Mouse (Mus musculus): ENCODE results near the gene Trappc6a. TPM values are rescaled to one million over a fixed set of nuclear protein-coding genes. Genes with fewer than 3 reads are reported as not detected.

Gene Trappc6a
- polyA plus RNA-seq, 1 experiment from 2014 or later = 80.0 TPM

DNA sequence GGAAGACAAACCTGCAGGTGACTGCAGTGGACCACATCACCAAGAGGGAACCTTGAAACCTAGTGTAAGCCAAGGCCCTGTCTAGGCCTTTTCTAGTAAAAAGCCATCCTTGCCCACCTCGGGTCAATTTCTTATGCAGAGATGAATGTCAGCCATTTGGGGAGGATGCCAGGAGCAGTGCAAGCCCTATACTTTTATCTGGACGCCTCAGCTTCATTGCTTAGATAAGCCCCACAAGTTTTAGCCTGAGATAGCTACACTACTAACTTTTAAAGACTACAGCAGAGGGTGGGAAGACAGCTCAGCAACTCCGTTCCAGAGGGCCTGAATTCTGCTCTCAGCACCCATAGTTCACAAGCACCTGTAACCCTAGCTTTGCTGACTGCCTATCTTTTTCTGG is 55.7 kb downstream of the Trappc6a start:
- Histone ChIP-seq H3K36me3 (peaks cover 44% of the 10 kb centered on the region), H3K27me3 (no peaks in the 10 kb centered on the region), H3K4me2 (no peak overlapping the region), H3K9ac (replicated peaks) (no peak overlapping the region), H3K4me1 (replicated peaks) (peaks cover 33% of the 10 kb centered on the region), H3K27ac (no peak overlapping the region), H3K4me3 (replicated peaks) (no peak overlapping the region), H3K9me3 (peaks cover 9% of the 10 kb centered on the region; the same call in 1 of the 2 replicates)
- no peak for ATAC-seq (ENCODE audit: insufficient number of reproducible peaks, insufficient read depth, low FRiP score, low TSS enrichment, low read depth)
- 85% methylated on average over 3 of the region's 3 CpGs for WGBS

GRCm38 (mm10) chr7:19564455-19564854 is 56.3 kb downstream of the Trappc6a start:
- ATAC-seq (ENCODE audit: insufficient number of reproducible peaks, insufficient read depth, low FRiP score, low TSS enrichment, low read depth) = no peak
- H3K9me3 ChIP-seq = peaks cover 9% of the 10 kb centered on the region; the same call in 1 of the 2 replicates
- H3K4me2 ChIP-seq = no peak overlapping the region
- peaks cover 50% of the 10 kb centered on the region for H3K36me3 ChIP-seq
- 82% methylated on average over 4 of the region's 4 CpGs for WGBS
- no peak overlapping the region for H3K4me3 ChIP-seq (replicated peaks)
- H3K9ac ChIP-seq (replicated peaks) = no peak overlapping the region
- peaks cover 27% of the 10 kb centered on the region for H3K4me1 ChIP-seq (replicated peaks)
- no peak overlapping the region for H3K27ac ChIP-seq
- no peaks in the 10 kb centered on the region for H3K27me3 ChIP-seq

Other genes starting within 250 kb of the Trappc6a start
- gene Vasp, start 236.6 kb upstream of the Trappc6a start, polyA plus RNA-seq (2016; fragmentation: Nextera tagmentation; extraction: Ambion mirVana) = 66.4 and 68.8 TPM in 2 replicates
- gene Ppm1n, start 228.3 kb upstream of the Trappc6a start, polyA plus RNA-seq (2016; fragmentation: Nextera tagmentation; extraction: Ambion mirVana) = not detected in 2 replicates
- 12.4 and 12.8 TPM in 2 replicates for gene Rtn2, start 225.8 kb upstream of the Trappc6a start, polyA plus RNA-seq (2016; fragmentation: Nextera tagmentation; extraction: Ambion mirVana)
- gene Fosb, start 198.3 kb upstream of the Trappc6a start, polyA plus RNA-seq (2016; fragmentation: Nextera tagmentation; extraction: Ambion mirVana) = 0.18 and 0.20 TPM in 2 replicates
- 92.3 and 105 TPM in 2 replicates for gene Ercc1, start 163.6 kb upstream of the Trappc6a start, polyA plus RNA-seq (2016; fragmentation: Nextera tagmentation; extraction: Ambion mirVana)
- gene Cd3eap, start 148.9 kb upstream of the Trappc6a start, polyA plus RNA-seq (2016; fragmentation: Nextera tagmentation; extraction: Ambion mirVana) = 28.4 TPM in 2 replicates
- 7.1 and 9.3 TPM in 2 replicates for gene Ppp1r13l, start 148.6 kb upstream of the Trappc6a start, polyA plus RNA-seq (2016; fragmentation: Nextera tagmentation; extraction: Ambion mirVana)
- 22.9 and 23.8 TPM in 2 replicates for gene Ercc2, start 126.4 kb upstream of the Trappc6a start, polyA plus RNA-seq (2016; fragmentation: Nextera tagmentation; extraction: Ambion mirVana)
- gene Klc3, start 104.3 kb upstream of the Trappc6a start, polyA plus RNA-seq (2016; fragmentation: Nextera tagmentation; extraction: Ambion mirVana) = 6.7 and 7.8 TPM in 2 replicates
- 0.25 and 0.42 TPM in 2 replicates for gene Ckm, start 103.6 kb upstream of the Trappc6a start, polyA plus RNA-seq (2016; fragmentation: Nextera tagmentation; extraction: Ambion mirVana)
- 13.5 and 13.6 TPM in 2 replicates for gene Mark4, start 49.6 kb upstream of the Trappc6a start, polyA plus RNA-seq (2016; fragmentation: Nextera tagmentation; extraction: Ambion mirVana)
- 1.5 and 1.8 TPM in 2 replicates for gene Exoc3l2, start 45.1 kb upstream of the Trappc6a start, polyA plus RNA-seq (2016; fragmentation: Nextera tagmentation; extraction: Ambion mirVana)
- 3.6 and 4.1 TPM in 2 replicates for gene Bloc1s3, start within 50 bp of the Trappc6a start, polyA plus RNA-seq (2016; fragmentation: Nextera tagmentation; extraction: Ambion mirVana)
- 0.14 TPM in 1 of 2 replicates, not detected in the other for gene Nkpd1, start 9.4 kb downstream of the Trappc6a start, polyA plus RNA-seq (2016; fragmentation: Nextera tagmentation; extraction: Ambion mirVana)
- gene Ppp1r37, start 54.7 kb downstream of the Trappc6a start, polyA plus RNA-seq (2016; fragmentation: Nextera tagmentation; extraction: Ambion mirVana) = 33.2 and 39.7 TPM in 2 replicates
- gene Zfp296, start 68.9 kb downstream of the Trappc6a start, polyA plus RNA-seq (2016; fragmentation: Nextera tagmentation; extraction: Ambion mirVana) = 0.38 and 0.61 TPM in 2 replicates
- 167 and 170 TPM in 2 replicates for gene Gemin7, start 69.2 kb downstream of the Trappc6a start, polyA plus RNA-seq (2016; fragmentation: Nextera tagmentation; extraction: Ambion mirVana)
- gene Clasrp, start 96.1 kb downstream of the Trappc6a start, polyA plus RNA-seq (2016; fragmentation: Nextera tagmentation; extraction: Ambion mirVana) = 77.4 and 78.4 TPM in 2 replicates
- 5.8 and 7.3 TPM in 2 replicates for gene Relb, start 121.0 kb downstream of the Trappc6a start, polyA plus RNA-seq (2016; fragmentation: Nextera tagmentation; extraction: Ambion mirVana)
- gene Clptm1, start 156.6 kb downstream of the Trappc6a start, polyA plus RNA-seq (2016; fragmentation: Nextera tagmentation; extraction: Ambion mirVana) = 92.6 and 94.2 TPM in 2 replicates
- 0.97 TPM in 1 of 2 replicates, not detected in the other for gene Apoc2, start 169.5 kb downstream of the Trappc6a start, polyA plus RNA-seq (2016; fragmentation: Nextera tagmentation; extraction: Ambion mirVana)
- not detected in 2 replicates for gene Gm44805, start 173.0 kb downstream of the Trappc6a start, polyA plus RNA-seq (2016; fragmentation: Nextera tagmentation; extraction: Ambion mirVana)
- not detected in 2 replicates for gene Apoc4, start 173.1 kb downstream of the Trappc6a start, polyA plus RNA-seq (2016; fragmentation: Nextera tagmentation; extraction: Ambion mirVana)
- 4.6 and 7.0 TPM in 2 replicates for gene Apoc1, start 184.3 kb downstream of the Trappc6a start, polyA plus RNA-seq (2016; fragmentation: Nextera tagmentation; extraction: Ambion mirVana)
- gene Apoe, start 190.8 kb downstream of the Trappc6a start, polyA plus RNA-seq (2016; fragmentation: Nextera tagmentation; extraction: Ambion mirVana) = 114 and 131 TPM in 2 replicates
- 166 and 174 TPM in 2 replicates for gene Tomm40, start 207.0 kb downstream of the Trappc6a start, polyA plus RNA-seq (2016; fragmentation: Nextera tagmentation; extraction: Ambion mirVana)
- gene Nectin2, start 242.1 kb downstream of the Trappc6a start, polyA plus RNA-seq (2016; fragmentation: Nextera tagmentation; extraction: Ambion mirVana) = 65.0 and 74.9 TPM in 2 replicates